Mouse (Mus musculus) embryonic facial prominence, embryonic 13.5 days (tissue): Measurements from ENCODE around the gene Elmsan1. TPM values are rescaled to one million over a fixed set of nuclear protein-coding genes. Genes with fewer than 3 reads are reported as not detected.
A peak's percentile ranks its signal among the peaks of the same experiment; 100 is the strongest.
"Not testable (repeated sequence)": the region's sequence is repeated elsewhere in the genome, so short reads cannot be mapped to it uniquely, and the experiment has no call there.

Source experiments
- ATAC-seq: fragments of 200-750 bp; cut with Nextera tagmentation; 2 replicates; pipeline ENCODE4 v1.8.0; 2017; ENCODE audit warnings: low read depth; ENCODE audit not compliant: insufficient number of reproducible peaks, insufficient read depth, low FRiP score, low TSS enrichment
- H3K27ac ChIP-seq: fragments of 300-500 bp; sonication (generic); 2 replicates; pipeline ENCODE4 v1.5.1; 2015; ENCODE audit warnings: moderate library complexity, mild to moderate bottlenecking, inconsistent platforms
- H3K27me3 ChIP-seq: fragments of 300-500 bp; sonication (generic); 2 replicates; pipeline ENCODE4 v1.6.1; 2015; ENCODE audit warnings: mild to moderate bottlenecking, inconsistent platforms
- H3K36me3 ChIP-seq: fragments of 300-500 bp; sonication (generic); 2 replicates; pipeline ENCODE4 v1.6.1; 2015; ENCODE audit warnings: mild to moderate bottlenecking, inconsistent platforms
- H3K4me1 ChIP-seq: fragments of 300-500 bp; sonication (generic); 2 replicates; pipeline ENCODE4 v1.6.1; 2015; ENCODE audit warnings: inconsistent platforms
- H3K4me2 ChIP-seq: fragments of 300-500 bp; sonication (generic); 2 replicates; pipeline ENCODE4 v1.6.1; 2015; ENCODE audit warnings: moderate library complexity, mild to moderate bottlenecking, inconsistent platforms
- H3K4me3 ChIP-seq: fragments of 300-500 bp; sonication (generic); 2 replicates; pipeline ENCODE4 v1.5.1; 2015; ENCODE audit warnings: mild to moderate bottlenecking, inconsistent platforms
- H3K9ac ChIP-seq: fragments of 300-500 bp; sonication (generic); 2 replicates; pipeline ENCODE4 v1.6.1; 2015; ENCODE audit warnings: mild to moderate bottlenecking, inconsistent platforms
- H3K9me3 ChIP-seq: fragments of 300-500 bp; sonication (generic); 2 replicates; pipeline ENCODE4 v1.6.1; 2016; ENCODE audit warnings: inconsistent platforms
- WGBS: fragments of 180-500 bp; shearing (Covaris S2); methylation state at CpG from one replicate; pipeline ENCODE4 v1.1.7; 2015; ENCODE audit warnings: mixed read lengths; 5-methylcytosine and 5-hydroxymethylcytosine counted together
- polyA plus RNA-seq: library from polyadenylated mRNA; unstranded; fragments of >200 nt; fragmentation: Nextera tagmentation; extraction: Ambion mirVana; gene quantifications from 2 replicates; pipeline ENCODE4 v1.2.1, GENCODE M21; 2015

Gene Elmsan1
- polyA plus RNA-seq, 1 experiment from 2014 or later, result 11.1 TPM

GRCm38 (mm10) chr12:84107012-84107411 lies 111.7 kb downstream of the Elmsan1 start:
- ATAC-seq, result no peak
- Histone ChIP-seq H3K4me3 (no peak overlapping the region), H3K9me3 (no peaks in the 10 kb centered on the region), H3K36me3 (no peaks in the 10 kb centered on the region), H3K27ac (no peak overlapping the region), H3K4me2 (no peak overlapping the region), H3K9ac (no peak overlapping the region), H3K27me3 (no peaks in the 10 kb centered on the region), H3K4me1 (no peaks in the 10 kb centered on the region)
- 80% methylated on average over 3 of the region's 3 CpGs for WGBS

- H3K9ac ChIP-seq, result peak overlapping the region; percentile 74; the same call in 1 of the 2 replicates
- 52% methylated on average over 2 of the region's 2 CpGs for WGBS
These were observed 117.2 kb downstream of the Elmsan1 start for GRCm38 (mm10) chr12:84101493-84101845.

GRCm38 (mm10) chr12:84100604-84101492 lies 117.8 kb downstream of the Elmsan1 start, which contains the start of gene Acot6:
Gene Acot6, plus strand, starts transcription at chr12:84100654.
- H3K36me3 ChIP-seq, H3K9me3 ChIP-seq, H3K4me1 ChIP-seq, H3K27me3 ChIP-seq: not testable (repeated sequence)
- ATAC-seq, result peak; percentile 48; the same call in 1 of the 2 replicates
- Histone ChIP-seq H3K27ac (peak within 1 kb of the TSS; percentile 33; the same call in 1 of the 2 replicates), H3K4me2 (peak within 1 kb of the TSS; percentile 77), H3K9ac (peak within 1 kb of the TSS; percentile 74), H3K4me3 (peak within 1 kb of the TSS; percentile 49)
- under 1% methylated on average over 80 of the region's 80 CpGs for WGBS

More at GRCm38 (mm10) chr12:84101493-84101845, 117.2 kb downstream of the Elmsan1 start:
- peak overlapping the region; percentile 77 for H3K4me2 ChIP-seq
- H3K9me3 ChIP-seq, result no peaks in the 10 kb centered on the region
- H3K4me3 ChIP-seq, result peak overlapping the region; percentile 49
- ATAC-seq, result no peak
- H3K4me1 ChIP-seq, result peaks cover 4% of the 10 kb centered on the region; the same call in 1 of the 2 replicates
- H3K36me3 ChIP-seq, result no peaks in the 10 kb centered on the region
- H3K27me3 ChIP-seq, result no peaks in the 10 kb centered on the region
- H3K27ac ChIP-seq, result no peak overlapping the region

- H3K27me3 ChIP-seq, result no peaks in the 10 kb centered on the region
- ATAC-seq, result no peak
- H3K4me1 ChIP-seq, result peaks cover 4% of the 10 kb centered on the region; the same call in 1 of the 2 replicates
- no peak overlapping the region for H3K27ac ChIP-seq
- no peak overlapping the region for H3K9ac ChIP-seq
- H3K36me3 ChIP-seq, result no peaks in the 10 kb centered on the region
- H3K4me2 ChIP-seq, result peak overlapping the region; percentile 77
- H3K9me3 ChIP-seq, result no peaks in the 10 kb centered on the region
- H3K4me3 ChIP-seq, result peak overlapping the region; percentile 49
- 38% methylated on average over 1 of the region's 1 CpGs for WGBS
These were observed 118.6 kb downstream of the Elmsan1 start for GRCm38 (mm10) chr12:84100071-84100470.

GRCm38 (mm10) chr12:84099605-84100004 lies 119.1 kb downstream of the Elmsan1 start:
- no peak overlapping the region for H3K9ac ChIP-seq
- 94% methylated on average over 2 of the region's 2 CpGs for WGBS

More at GRCm38 (mm10) chr12:84099605-84100004, 119.1 kb downstream of the Elmsan1 start:
- no peaks in the 10 kb centered on the region for H3K27me3 ChIP-seq
- H3K4me1 ChIP-seq, result peaks cover 4% of the 10 kb centered on the region; the same call in 1 of the 2 replicates
- H3K4me2 ChIP-seq, result no peak overlapping the region
- no peaks in the 10 kb centered on the region for H3K9me3 ChIP-seq
- no peak overlapping the region for H3K4me3 ChIP-seq
- no peaks in the 10 kb centered on the region for H3K36me3 ChIP-seq
- H3K27ac ChIP-seq, result no peak overlapping the region
- ATAC-seq, result no peak

Other genes with a start within 250 kb of the Elmsan1 start
- gene Heatr4, start 234.0 kb downstream of the Elmsan1 start, polyA plus RNA-seq, result not detected in 2 replicates
- gene Acot2, start 231.0 kb downstream of the Elmsan1 start, polyA plus RNA-seq, result 20.8 and 22.9 TPM in 2 replicates
- gene Acot1, start 209.4 kb downstream of the Elmsan1 start, polyA plus RNA-seq, result 44.9 and 45.4 TPM in 2 replicates
- gene Acot4, start 180.5 kb downstream of the Elmsan1 start, polyA plus RNA-seq, result 0.22 and 0.81 TPM in 2 replicates
- gene Gm49366, start 179.9 kb downstream of the Elmsan1 start, polyA plus RNA-seq, result not detected in 2 replicates
- gene Acot3, start 166.7 kb downstream of the Elmsan1 start, polyA plus RNA-seq, result not detected in 2 replicates
- 0.18 TPM in 1 of 2 replicates, not detected in the other for gene Acot5, start 149.6 kb downstream of the Elmsan1 start, polyA plus RNA-seq
- gene Acot6, start 118.2 kb downstream of the Elmsan1 start, polyA plus RNA-seq, result 1.4 and 1.6 TPM in 2 replicates
- gene Dnal1, start 104.5 kb downstream of the Elmsan1 start, polyA plus RNA-seq, result 7.5 and 9.0 TPM in 2 replicates
- 0.74 and 1.1 TPM in 2 replicates for gene Pnma1, start 70.4 kb downstream of the Elmsan1 start, polyA plus RNA-seq
- gene Ptgr2, start 66.4 kb upstream of the Elmsan1 start, polyA plus RNA-seq, result 12.7 and 12.8 TPM in 2 replicates
- gene Zfp410, start 98.0 kb upstream of the Elmsan1 start, polyA plus RNA-seq, result 83.7 and 93.8 TPM in 2 replicates
- gene Coq6, start 142.8 kb upstream of the Elmsan1 start, polyA plus RNA-seq, result 43.3 and 45.1 TPM in 2 replicates
- 4.2 and 5.5 TPM in 2 replicates for gene Fam161b, start 143.0 kb upstream of the Elmsan1 start, polyA plus RNA-seq
- gene Entpd5, start 190.1 kb upstream of the Elmsan1 start, polyA plus RNA-seq, result 10.4 and 15.7 TPM in 2 replicates
- gene Bbof1, start 190.2 kb upstream of the Elmsan1 start, polyA plus RNA-seq, result 2.3 and 2.6 TPM in 2 replicates
- 27.9 and 36.2 TPM in 2 replicates for gene Rnf113a2, start 198.3 kb upstream of the Elmsan1 start, polyA plus RNA-seq
- gene Aldh6a1, start 232.1 kb upstream of the Elmsan1 start, polyA plus RNA-seq, result 36.7 and 39.6 TPM in 2 replicates
- gene Lin52, start 232.5 kb upstream of the Elmsan1 start, polyA plus RNA-seq, result 25.7 and 28.2 TPM in 2 replicates